Mouse (Mus musculus): Measurements from ENCODE around the gene Col25a1. TPM values are rescaled to one million over a fixed set of nuclear protein-coding genes. Genes with fewer than 3 reads are reported as not detected.

The Col25a1 gene
- polyA plus RNA-seq, 1 experiment from 2014 or later = 4.7 TPM

- ATAC-seq (replicated peaks; ENCODE audit: low FRiP score, low TSS enrichment, low read depth) = no peak
- Histone ChIP-seq H3K27ac (ENCODE audit: low read depth) (no peak overlapping the region), H3K4me1 (replicated peaks; ENCODE audit: control insufficient read depth, insufficient read depth, low read length) (no peaks in the 10 kb centered on the region), H3K27me3 (replicated peaks; ENCODE audit: control insufficient read depth, insufficient read depth, low read length) (no peaks in the 10 kb centered on the region), H3K9ac (ENCODE audit: low read length) (no peak overlapping the region), H3K4me3 (ENCODE audit: low read depth, low read length) (no peak overlapping the region), H3K36me3 (ENCODE audit: control insufficient read depth, insufficient read depth, low read length) (no peaks in the 10 kb centered on the region), H3K9me3 (ENCODE audit: control insufficient read depth, low read length) (no peaks in the 10 kb centered on the region), H3K4me2 (ENCODE audit: low read length) (no peak overlapping the region)
- DNase-seq (ENCODE audit: low spot score) = no peak
- WGBS = 79% methylated on average over 13 of the region's 13 CpGs
Observed at GRCm38 (mm10) chr3:130327039-130328015, 196.0 kb downstream of the Col25a1 start.

GRCm38 (mm10) chr3:130328909-130329308 lies 197.6 kb downstream of the Col25a1 start:
- H3K27ac ChIP-seq (ENCODE audit: low read depth) = no peak overlapping the region
- ATAC-seq (replicated peaks; ENCODE audit: low FRiP score, low TSS enrichment, low read depth) (no peak), DNase-seq (ENCODE audit: low spot score) (no peak)
- no peak overlapping the region for H3K9ac ChIP-seq (ENCODE audit: low read length)
- H3K27me3 ChIP-seq (replicated peaks; ENCODE audit: control insufficient read depth, insufficient read depth, low read length) = no peaks in the 10 kb centered on the region
- no peaks in the 10 kb centered on the region for H3K36me3 ChIP-seq (ENCODE audit: control insufficient read depth, insufficient read depth, low read length)
- 69% methylated on average over 9 of the region's 9 CpGs for WGBS
- H3K9me3 ChIP-seq (ENCODE audit: control insufficient read depth, low read length) = no peaks in the 10 kb centered on the region
- no peak overlapping the region for H3K4me2 ChIP-seq (ENCODE audit: low read length)
- no peak overlapping the region for H3K4me3 ChIP-seq (ENCODE audit: low read depth, low read length)
- H3K4me1 ChIP-seq (replicated peaks; ENCODE audit: control insufficient read depth, insufficient read depth, low read length) = no peaks in the 10 kb centered on the region

GRCm38 (mm10) chr3:130329833-130330555 lies 198.7 kb downstream of the Col25a1 start:
- Histone ChIP-seq H3K27ac (ENCODE audit: low read depth) (no peak overlapping the region), H3K36me3 (ENCODE audit: control insufficient read depth, insufficient read depth, low read length) (no peaks in the 10 kb centered on the region), H3K4me3 (ENCODE audit: low read depth, low read length) (no peak overlapping the region), H3K4me1 (replicated peaks; ENCODE audit: control insufficient read depth, insufficient read depth, low read length) (no peaks in the 10 kb centered on the region), H3K9me3 (ENCODE audit: control insufficient read depth, low read length) (no peaks in the 10 kb centered on the region), H3K9ac (ENCODE audit: low read length) (no peak overlapping the region), H3K27me3 (replicated peaks; ENCODE audit: control insufficient read depth, insufficient read depth, low read length) (no peaks in the 10 kb centered on the region), H3K4me2 (ENCODE audit: low read length) (no peak overlapping the region)
- no peak for DNase-seq (ENCODE audit: low spot score)
- WGBS = 81% methylated on average over 9 of the region's 9 CpGs
- no peak for ATAC-seq (replicated peaks; ENCODE audit: low FRiP score, low TSS enrichment, low read depth)

- Histone ChIP-seq H3K4me1 (replicated peaks; ENCODE audit: control insufficient read depth, insufficient read depth, low read length) (no peaks in the 10 kb centered on the region), H3K9me3 (ENCODE audit: control insufficient read depth, low read length) (no peaks in the 10 kb centered on the region), H3K36me3 (ENCODE audit: control insufficient read depth, insufficient read depth, low read length) (no peaks in the 10 kb centered on the region), H3K4me2 (ENCODE audit: low read length) (no peak overlapping the region), H3K9ac (ENCODE audit: low read length) (no peak overlapping the region), H3K4me3 (ENCODE audit: low read depth, low read length) (no peak overlapping the region), H3K27me3 (replicated peaks; ENCODE audit: control insufficient read depth, insufficient read depth, low read length) (no peaks in the 10 kb centered on the region), H3K27ac (ENCODE audit: low read depth) (no peak overlapping the region)
- no peak for ATAC-seq (replicated peaks; ENCODE audit: low FRiP score, low TSS enrichment, low read depth)
- 84% methylated on average over 3 of the region's 3 CpGs for WGBS
- DNase-seq (ENCODE audit: low spot score) = no peak
Observed at GRCm38 (mm10) chr3:130330556-130330950, 199.3 kb downstream of the Col25a1 start.

GRCm38 (mm10) chr3:130332347-130332913 lies 201.1 kb downstream of the Col25a1 start:
- WGBS = 55% methylated on average over 3 of the region's 3 CpGs
- ATAC-seq (replicated peaks; ENCODE audit: low FRiP score, low TSS enrichment, low read depth) = no peak

GRCm38 (mm10) chr3:130337857-130338256 lies 206.6 kb downstream of the Col25a1 start:
- DNase-seq (ENCODE audit: low spot score) (peak; percentile 76), ATAC-seq (replicated peaks; ENCODE audit: low FRiP score, low TSS enrichment, low read depth) (peak; percentile 83)
- Histone ChIP-seq H3K27ac (ENCODE audit: low read depth) (peak overlapping the region; percentile 80), H3K4me1 (replicated peaks; ENCODE audit: control insufficient read depth, insufficient read depth, low read length) (peaks cover 13% of the 10 kb centered on the region), H3K36me3 (ENCODE audit: control insufficient read depth, insufficient read depth, low read length) (no peaks in the 10 kb centered on the region), H3K4me2 (ENCODE audit: low read length) (peak overlapping the region; percentile 36), H3K9ac (ENCODE audit: low read length) (no peak overlapping the region), H3K27me3 (replicated peaks; ENCODE audit: control insufficient read depth, insufficient read depth, low read length) (no peaks in the 10 kb centered on the region), H3K9me3 (ENCODE audit: control insufficient read depth, low read length) (no peaks in the 10 kb centered on the region), H3K4me3 (ENCODE audit: low read depth, low read length) (peak overlapping the region; percentile 9; the same call in 1 of the 2 replicates)
- 25% methylated on average over 13 of the region's 13 CpGs for WGBS

More at GRCm38 (mm10) chr3:130332347-130332913, 201.1 kb downstream of the Col25a1 start:
- DNase-seq (ENCODE audit: low spot score) = no peak
- Histone ChIP-seq H3K27ac (ENCODE audit: low read depth) (no peak overlapping the region), H3K4me3 (ENCODE audit: low read depth, low read length) (no peak overlapping the region), H3K4me2 (ENCODE audit: low read length) (no peak overlapping the region), H3K9me3 (ENCODE audit: control insufficient read depth, low read length) (no peaks in the 10 kb centered on the region), H3K4me1 (replicated peaks; ENCODE audit: control insufficient read depth, insufficient read depth, low read length) (peaks cover 5% of the 10 kb centered on the region; the same call in 1 of the 2 replicates), H3K36me3 (ENCODE audit: control insufficient read depth, insufficient read depth, low read length) (no peaks in the 10 kb centered on the region), H3K9ac (ENCODE audit: low read length) (no peak overlapping the region), H3K27me3 (replicated peaks; ENCODE audit: control insufficient read depth, insufficient read depth, low read length) (no peaks in the 10 kb centered on the region)

GRCm38 (mm10) chr3:130338371-130338770 lies 207.1 kb downstream of the Col25a1 start:
- no peak overlapping the region for H3K27ac ChIP-seq (ENCODE audit: low read depth)
- no peak; the same call in 1 of the 2 replicates for ATAC-seq (replicated peaks; ENCODE audit: low FRiP score, low TSS enrichment, low read depth)
- WGBS = 35% methylated on average over 3 of the region's 3 CpGs

GRCm38 (mm10) chr3:130350161-130350560 lies 218.9 kb downstream of the Col25a1 start:
- ATAC-seq (replicated peaks; ENCODE audit: low FRiP score, low TSS enrichment, low read depth) (no peak), DNase-seq (ENCODE audit: low spot score) (no peak)
- H3K36me3 ChIP-seq (ENCODE audit: control insufficient read depth, insufficient read depth, low read length) = no peaks in the 10 kb centered on the region
- H3K9ac ChIP-seq (ENCODE audit: low read length) = no peak overlapping the region
- no peaks in the 10 kb centered on the region for H3K9me3 ChIP-seq (ENCODE audit: control insufficient read depth, low read length)
- WGBS = 63% methylated on average over 6 of the region's 6 CpGs
- H3K4me3 ChIP-seq (ENCODE audit: low read depth, low read length) = no peak overlapping the region
- H3K27me3 ChIP-seq (replicated peaks; ENCODE audit: control insufficient read depth, insufficient read depth, low read length) = no peaks in the 10 kb centered on the region
- H3K4me2 ChIP-seq (ENCODE audit: low read length) = no peak overlapping the region
- no peaks in the 10 kb centered on the region; the same call in 1 of the 2 replicates for H3K4me1 ChIP-seq (replicated peaks; ENCODE audit: control insufficient read depth, insufficient read depth, low read length)
- H3K27ac ChIP-seq (ENCODE audit: low read depth) = no peak overlapping the region

More at GRCm38 (mm10) chr3:130338371-130338770, 207.1 kb downstream of the Col25a1 start:
- DNase-seq (ENCODE audit: low spot score) = no peak
- Histone ChIP-seq H3K27me3 (replicated peaks; ENCODE audit: control insufficient read depth, insufficient read depth, low read length) (no peaks in the 10 kb centered on the region), H3K4me3 (ENCODE audit: low read depth, low read length) (no peak overlapping the region), H3K9me3 (ENCODE audit: control insufficient read depth, low read length) (no peaks in the 10 kb centered on the region), H3K36me3 (ENCODE audit: control insufficient read depth, insufficient read depth, low read length) (no peaks in the 10 kb centered on the region), H3K4me2 (ENCODE audit: low read length) (peak overlapping the region; percentile 36), H3K4me1 (replicated peaks; ENCODE audit: control insufficient read depth, insufficient read depth, low read length) (peaks cover 13% of the 10 kb centered on the region), H3K9ac (ENCODE audit: low read length) (no peak overlapping the region)
